Mouse (Mus musculus): ENCODE results near the gene Lrba. TPM values are rescaled to one million over a fixed set of nuclear protein-coding genes. Genes with fewer than 3 reads are reported as not detected.

The Lrba gene
- total RNA-seq, 4 experiments from 2014 or later = 25.0 to 29.4 (median 25.7) TPM

- DNase-seq (ENCODE audit: low spot score in 2 of 2) = no peak
Observed at GRCm38 (mm10) chr3:86558976-86559375, 334.5 kb downstream of the Lrba start.

- no peak for DNase-seq (ENCODE audit: low spot score in 2 of 2)
Observed at GRCm38 (mm10) chr3:86559635-86560034, 335.2 kb downstream of the Lrba start.

- DNase-seq (ENCODE audit: low spot score in 2 of 2) = no peak
Observed at GRCm38 (mm10) chr3:86560281-86561022, 336.0 kb downstream of the Lrba start.

- DNase-seq (ENCODE audit: low spot score in 2 of 2) = no peak
Observed at GRCm38 (mm10) chr3:86561023-86561344, 336.5 kb downstream of the Lrba start.

GRCm38 (mm10) chr3:86561396-86561795, 336.9 kb downstream of the Lrba start:
- no peak for DNase-seq (ENCODE audit: low spot score in 2 of 2)

GRCm38 (mm10) chr3:86567312-86567711, 342.8 kb downstream of the Lrba start:
- no peak for DNase-seq (ENCODE audit: low spot score in 2 of 2)

GRCm38 (mm10) chr3:86571518-86571917, 347.0 kb downstream of the Lrba start:
- DNase-seq (ENCODE audit: low spot score in 2 of 2) = no peak

GRCm38 (mm10) chr3:86572519-86573244, 348.2 kb downstream of the Lrba start:
- DNase-seq (ENCODE audit: low spot score in 2 of 2) = no peak

- DNase-seq (ENCODE audit: low spot score in 2 of 2) = no peak
Observed at GRCm38 (mm10) chr3:86575312-86575711, 350.8 kb downstream of the Lrba start.

- DNase-seq (ENCODE audit: low spot score in 2 of 2) = no peak
Observed at GRCm38 (mm10) chr3:86602284-86602683, 377.8 kb downstream of the Lrba start.

GRCm38 (mm10) chr3:86605775-86606174, 381.3 kb downstream of the Lrba start:
- DNase-seq (ENCODE audit: low spot score in 2 of 2) = no peak

- DNase-seq (ENCODE audit: low spot score in 2 of 2) = no peak
Observed at GRCm38 (mm10) chr3:86627008-86627743, 402.7 kb downstream of the Lrba start.

- DNase-seq (ENCODE audit: low spot score in 2 of 2) = no peak
Observed at GRCm38 (mm10) chr3:86629379-86629778, 404.9 kb downstream of the Lrba start.

GRCm38 (mm10) chr3:86635464-86635863, 411.0 kb downstream of the Lrba start:
- no peak for DNase-seq (ENCODE audit: low spot score in 2 of 2)

- DNase-seq (ENCODE audit: low spot score in 2 of 2) = no peak
Observed at GRCm38 (mm10) chr3:86635940-86636339, 411.5 kb downstream of the Lrba start.

- no peak for DNase-seq (ENCODE audit: low spot score in 2 of 2)
Observed at GRCm38 (mm10) chr3:86638552-86639348, 414.3 kb downstream of the Lrba start.

GRCm38 (mm10) chr3:86641393-86641792, 416.9 kb downstream of the Lrba start:
- no peak for DNase-seq (ENCODE audit: low spot score in 2 of 2)

- no peak for DNase-seq (ENCODE audit: low spot score in 2 of 2)
Observed at GRCm38 (mm10) chr3:86641796-86642195, 417.3 kb downstream of the Lrba start.

GRCm38 (mm10) chr3:86646771-86647170, 422.3 kb downstream of the Lrba start:
- no peak for DNase-seq (ENCODE audit: low spot score in 2 of 2)

GRCm38 (mm10) chr3:86651006-86651405, 426.5 kb downstream of the Lrba start:
- no peak for DNase-seq (ENCODE audit: low spot score in 2 of 2)

GRCm38 (mm10) chr3:86659326-86659725, 434.8 kb downstream of the Lrba start:
- DNase-seq (ENCODE audit: low spot score in 2 of 2) = no peak

Measured in gastrocnemius, adult 8-10 months (tissue).